Mouse (Mus musculus) urinary bladder, postnatal 14 days (tissue): ENCODE results near the gene Hspb3.
A peak's percentile ranks its signal among the peaks of the same experiment; 100 is the strongest.

Source experiments
- DNase-seq: peaks from one replicate; pipeline ENCODE4 v3.0.0; 2021; ENCODE audit warnings: low spot score

The Hspb3 gene

GRCm38 (mm10) chr13:113663151-113663779 lies at the start of gene Hspb3:
Gene Hspb3 (minus strand): TSS chr13:113663676.
- DNase-seq: no peak

- DNase-seq: no peak
Observed at GRCm38 (mm10) chr13:113713186-113713585, 49.7 kb upstream of the Hspb3 start.

GRCm38 (mm10) chr13:113706183-113706582 lies 42.7 kb upstream of the Hspb3 start:
- no peak for DNase-seq

GRCm38 (mm10) chr13:113701185-113701584 lies 37.7 kb upstream of the Hspb3 start:
- DNase-seq: no peak

GRCm38 (mm10) chr13:113699928-113700327 lies 36.5 kb upstream of the Hspb3 start:
- DNase-seq: no peak

- DNase-seq: no peak
Observed at GRCm38 (mm10) chr13:113699415-113699873, 36.0 kb upstream of the Hspb3 start.

GRCm38 (mm10) chr13:113696838-113697321 lies 33.4 kb upstream of the Hspb3 start:
- no peak for DNase-seq

GRCm38 (mm10) chr13:113693383-113693782 lies 29.9 kb upstream of the Hspb3 start:
- DNase-seq: peak; percentile 26

- DNase-seq: no peak
Observed at GRCm38 (mm10) chr13:113691644-113692043, 28.2 kb upstream of the Hspb3 start.

- DNase-seq: no peak
Observed at GRCm38 (mm10) chr13:113689883-113690282, 26.4 kb upstream of the Hspb3 start.

GRCm38 (mm10) chr13:113686691-113687121 lies 23.2 kb upstream of the Hspb3 start:
- DNase-seq: no peak

GRCm38 (mm10) chr13:113682821-113683220 lies 19.3 kb upstream of the Hspb3 start:
- DNase-seq: no peak

GRCm38 (mm10) chr13:113680646-113681045 lies 17.2 kb upstream of the Hspb3 start:
- no peak for DNase-seq

GRCm38 (mm10) chr13:113669459-113670077 lies 6.1 kb upstream of the Hspb3 start:
- peak; percentile 65 for DNase-seq

- no peak for DNase-seq
Observed at GRCm38 (mm10) chr13:113663883-113664282, 407 bp upstream of the Hspb3 start.

GRCm38 (mm10) chr13:113661826-113662271 lies 1.6 kb downstream of the Hspb3 start:
- no peak for DNase-seq

GRCm38 (mm10) chr13:113660576-113661310 lies 2.7 kb downstream of the Hspb3 start:
- DNase-seq: no peak

- DNase-seq: no peak
Observed at GRCm38 (mm10) chr13:113657204-113657603, 6.3 kb downstream of the Hspb3 start.

- no peak for DNase-seq
Observed at GRCm38 (mm10) chr13:113656639-113657038, 6.8 kb downstream of the Hspb3 start.

- no peak for DNase-seq
Observed at GRCm38 (mm10) chr13:113655511-113655910, 8.0 kb downstream of the Hspb3 start.

- no peak for DNase-seq
Observed at GRCm38 (mm10) chr13:113640944-113641597, 22.4 kb downstream of the Hspb3 start.

GRCm38 (mm10) chr13:113638914-113639313 lies 24.6 kb downstream of the Hspb3 start:
- no peak for DNase-seq
